In the genomic region with DNA sequence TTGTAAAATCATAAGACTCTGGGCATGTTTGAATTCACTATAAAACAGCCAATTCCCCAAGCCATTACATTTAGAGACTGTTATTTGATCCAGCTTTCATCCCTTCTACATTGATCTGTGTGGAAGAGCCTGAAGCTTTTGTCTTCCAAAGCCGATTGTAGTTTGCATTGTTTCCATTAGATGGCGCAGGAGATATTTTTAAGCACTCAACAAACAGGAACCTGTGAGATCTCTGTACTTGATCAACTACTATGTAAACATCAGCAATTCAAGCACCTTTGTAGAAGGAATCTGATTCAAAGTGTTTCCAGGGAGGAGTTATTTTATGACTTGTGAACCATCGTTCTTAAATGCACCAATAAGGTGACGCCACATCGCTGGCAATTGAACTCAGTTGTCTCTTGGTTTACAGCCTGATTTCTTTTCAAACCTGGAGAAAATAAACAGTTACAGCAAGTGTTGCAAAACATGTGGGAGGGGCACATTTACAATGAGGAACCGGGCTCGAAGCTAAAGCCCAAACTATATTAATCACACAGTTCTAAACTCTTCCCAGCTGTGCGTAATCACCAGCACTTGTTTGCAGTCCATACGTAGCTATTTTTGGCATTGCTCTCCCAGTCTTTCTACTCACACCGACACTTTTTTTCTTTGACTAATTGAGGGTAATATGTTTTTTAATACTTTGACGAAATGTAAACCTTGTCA, we compare ENCODE assay signal across 8 mouse cellular contexts.
A peak's percentile ranks its signal among the peaks of the same experiment; 100 is the strongest.
DNase-seq lines count a peak whose midpoint lies in the region; ATAC-seq and TF ChIP-seq lines count a peak whose summit lies in the region.

No protein-coding gene starts in this region.

- H3K9ac ChIP-seq in heart, embryonic 14.5 days (ENCODE audit: low read length): no peak overlapping the region
- H3K9ac ChIP-seq in embryonic facial prominence, embryonic 11.5 days (replicated peaks; ENCODE audit: low read length): no peak overlapping the region
- no peak overlapping the region for H3K9ac ChIP-seq in hindbrain, embryonic 13.5 days

- H3K4me2 ChIP-seq in heart, embryonic 14.5 days (ENCODE audit: low read length): peak overlapping the region; percentile 40
- H3K4me2 ChIP-seq in embryonic facial prominence, embryonic 11.5 days (ENCODE audit: low read depth, low read length): no peak overlapping the region
- H3K4me2 ChIP-seq in hindbrain, embryonic 13.5 days: no peak overlapping the region

- H3K9me3 ChIP-seq in heart, embryonic 14.5 days (ENCODE audit: control insufficient read depth, low read length): no peaks in the 10 kb centered on the region
- H3K9me3 ChIP-seq in embryonic facial prominence, embryonic 11.5 days (replicated peaks; ENCODE audit: control insufficient read depth, low read length): no peaks in the 10 kb centered on the region
- no peaks in the 10 kb centered on the region for H3K9me3 ChIP-seq in hindbrain, embryonic 13.5 days

- no peak for ATAC-seq in heart, embryonic 14.5 days (ENCODE audit: insufficient number of reproducible peaks, insufficient read depth, low FRiP score, low read depth)
- peak; percentile 62; the same call in 1 of the 2 replicates for ATAC-seq in embryonic facial prominence, embryonic 11.5 days (replicated peaks; ENCODE audit: insufficient number of reproducible peaks, low FRiP score, low TSS enrichment, low read depth)
- ATAC-seq in hindbrain, embryonic 13.5 days (ENCODE audit: low FRiP score): peak; percentile 87

- H3K27ac ChIP-seq in heart, embryonic 14.5 days (replicated peaks in 1 of 2; ENCODE audit: control insufficient read depth in 1 of 2, insufficient read depth in 1 of 2, low read depth in 2 of 2, low read length in 2 of 2): no peak overlapping the region
- no peak overlapping the region for H3K27ac ChIP-seq in embryonic facial prominence, embryonic 11.5 days (replicated peaks; ENCODE audit: low read depth, low read length)
- no peak overlapping the region for H3K27ac ChIP-seq in hindbrain, embryonic 13.5 days
- peak overlapping the region; percentile 32; the same call in 1 of the 2 replicates for H3K27ac ChIP-seq in layer of hippocampus, adult 2 months

- 36% methylated on average over 11 of the region's 11 CpGs for WGBS in heart, embryonic 14.5 days
- WGBS in embryonic facial prominence, embryonic 11.5 days: 53% methylated on average over 11 of the region's 11 CpGs
- 58% methylated on average over 11 of the region's 11 CpGs for WGBS in hindbrain, embryonic 13.5 days

- no peak for DNase-seq in heart, adult 11 months
- DNase-seq in ZHBTc4 (ENCODE audit: low read depth, low spot score): peak; percentile 80
- DNase-seq in embryonic facial prominence, embryonic 11.5 days (ENCODE audit: low spot score): peak; percentile 81
- DNase-seq in layer of hippocampus, adult 2 months (ENCODE audit: low spot score in 2 of 2): peak; percentile 64 to 81
- peak; percentile 91 for DNase-seq in lung, postnatal 36 days
- peak; percentile 34 for DNase-seq in splenic B cell, adult 2 months (ENCODE audit: low read depth, low spot score)

- peaks cover 0 to 9% of the 10 kb centered on the region in 2 experiments; a peak in 1 of 4 replicates for H3K4me1 ChIP-seq in heart, embryonic 14.5 days (ENCODE audit: control insufficient read depth in 2 of 2, insufficient read depth in 2 of 2, low read length in 2 of 2)
- H3K4me1 ChIP-seq in embryonic facial prominence, embryonic 11.5 days (ENCODE audit: control insufficient read depth, insufficient read depth, low read length): no peaks in the 10 kb centered on the region
- H3K4me1 ChIP-seq in hindbrain, embryonic 13.5 days (replicated peaks): no peaks in the 10 kb centered on the region

- H3K27me3 ChIP-seq in heart, embryonic 14.5 days (ENCODE audit: control insufficient read depth, insufficient read depth, low read length): no peaks in the 10 kb centered on the region
- H3K27me3 ChIP-seq in embryonic facial prominence, embryonic 11.5 days (ENCODE audit: control insufficient read depth, insufficient read depth, low read length): no peaks in the 10 kb centered on the region
- H3K27me3 ChIP-seq in hindbrain, embryonic 13.5 days: no peaks in the 10 kb centered on the region
- H3K27me3 ChIP-seq in splenic B cell, adult 2 months (ENCODE audit: control insufficient read depth, insufficient read depth, low read length, poor library complexity, severe bottlenecking): no peaks in the 10 kb centered on the region

- no peaks in the 10 kb centered on the region for H3K36me3 ChIP-seq in heart, embryonic 14.5 days (ENCODE audit: control insufficient read depth, insufficient read depth, low read length)
- no peaks in the 10 kb centered on the region for H3K36me3 ChIP-seq in embryonic facial prominence, embryonic 11.5 days (replicated peaks; ENCODE audit: control insufficient read depth, insufficient read depth, low read depth, low read length)
- no peaks in the 10 kb centered on the region for H3K36me3 ChIP-seq in hindbrain, embryonic 13.5 days
- H3K36me3 ChIP-seq in splenic B cell, adult 2 months (ENCODE audit: control insufficient read depth, insufficient read depth, low read length, poor library complexity, severe bottlenecking): no peaks in the 10 kb centered on the region

- no peak overlapping the region for H3K4me3 ChIP-seq in heart, embryonic 14.5 days (ENCODE audit: control insufficient read depth in 1 of 2, insufficient read depth in 1 of 2, low read depth in 1 of 2, low read length in 2 of 2)
- H3K4me3 ChIP-seq in embryonic facial prominence, embryonic 11.5 days (ENCODE audit: low read depth, low read length): no peak overlapping the region
- no peak overlapping the region for H3K4me3 ChIP-seq in hindbrain, embryonic 13.5 days
- no peak overlapping the region for H3K4me3 ChIP-seq in layer of hippocampus, adult 2 months

- peak; percentile 95 for TF ChIP-seq CTCF in layer of hippocampus, adult 2 months (conservative IDR thresholded peaks at IDR 0.05)
